Mouse (Mus musculus): ENCODE results near the gene Gm20878.
"Not testable (repeated sequence)": the region's sequence is repeated elsewhere in the genome, so short reads cannot be mapped to it uniquely, and the experiment has no call there.

Gm20878 gene

GRCm38 (mm10) chr4:41941272-41941671 is at the start of gene Gm20878:
Gene Gm20878 (plus strand): TSS chr4:41941572.
- not testable (repeated sequence) for DNase-seq (ENCODE audit: extremely low read depth, low read depth, low spot score)

GRCm38 (mm10) chr4:41903310-41903709 is 38.1 kb upstream of the Gm20878 start, which contains the start of gene Gm21541:
Gene Gm21541 (plus strand): TSS chr4:41903610.
- DNase-seq (ENCODE audit: extremely low read depth, low read depth, low spot score): not testable (repeated sequence)

GRCm38 (mm10) chr4:41965758-41966157 is 24.4 kb downstream of the Gm20878 start, which contains the start of gene Fam205a4:
Gene Fam205a4 (plus strand): TSS chr4:41966058.
- DNase-seq (ENCODE audit: extremely low read depth, low read depth, low spot score): not testable (repeated sequence)
